Mouse (Mus musculus) kidney, embryonic 15.5 days (tissue): ENCODE results near the gene Gm20604. TPM values are rescaled to one million over a fixed set of nuclear protein-coding genes. Genes with fewer than 3 reads are reported as not detected.
A peak's percentile ranks its signal among the peaks of the same experiment; 100 is the strongest.

Source experiments
- ATAC-seq: fragments of 200-750 bp; cut with Nextera tagmentation; replicated peaks from 2 replicates; pipeline ENCODE4 v1.8.0; 2017; ENCODE audit warnings: moderate TSS enrichment; ENCODE audit not compliant: low FRiP score
- H3K27ac ChIP-seq: fragments of 300-500 bp; sonication (generic); 2 replicates; pipeline ENCODE4 v1.5.1; 2015; ENCODE audit warnings: mild to moderate bottlenecking, inconsistent platforms
- H3K27me3 ChIP-seq: fragments of 300-500 bp; sonication (generic); 2 replicates; pipeline ENCODE4 v1.6.1; 2015; ENCODE audit warnings: inconsistent platforms
- H3K36me3 ChIP-seq: fragments of 300-500 bp; sonication (generic); 2 replicates; pipeline ENCODE4 v1.6.1; 2015; ENCODE audit warnings: inconsistent platforms
- H3K4me1 ChIP-seq: fragments of 300-500 bp; sonication (generic); 2 replicates; pipeline ENCODE4 v1.6.1; 2015; ENCODE audit warnings: inconsistent platforms
- H3K4me2 ChIP-seq: fragments of 300-500 bp; sonication (generic); 2 replicates; pipeline ENCODE4 v1.6.1; 2015; ENCODE audit warnings: moderate library complexity, mild to moderate bottlenecking, inconsistent platforms
- H3K4me3 ChIP-seq: fragments of 300-500 bp; sonication (generic); replicated peaks from 2 replicates; pipeline ENCODE4 v1.5.1; 2015; ENCODE audit warnings: mild to moderate bottlenecking, inconsistent platforms
- H3K9ac ChIP-seq: fragments of 300-500 bp; sonication (generic); 2 replicates; pipeline ENCODE4 v1.6.1; 2015; ENCODE audit warnings: mild to moderate bottlenecking, inconsistent platforms
- H3K9me3 ChIP-seq: fragments of 300-500 bp; sonication (generic); replicated peaks from 2 replicates; pipeline ENCODE4 v1.6.1; 2016; ENCODE audit warnings: inconsistent platforms
- WGBS: fragments of 180-500 bp; shearing (Covaris S2); methylation state at CpG from one replicate; pipeline ENCODE4 v1.1.7; 2015; ENCODE audit warnings: mixed read lengths; 5-methylcytosine and 5-hydroxymethylcytosine counted together
- polyA plus RNA-seq: library from polyadenylated mRNA; unstranded; fragments of >200 nt; fragmentation: Nextera tagmentation; extraction: Ambion mirVana; gene quantifications from 2 replicates; pipeline ENCODE4 v1.2.1, GENCODE M21; 2015

Gm20604 gene
- polyA plus RNA-seq, 1 experiment from 2014 or later = 26.0 TPM

GRCm38 (mm10) chr12:102761668-102762067 is 3.2 kb upstream of the Gm20604 start:
- H3K4me2 ChIP-seq = no peak overlapping the region
- H3K27me3 ChIP-seq = no peaks in the 10 kb centered on the region
- 81% methylated on average over 3 of the region's 3 CpGs for WGBS
- no peak overlapping the region for H3K9ac ChIP-seq
- ATAC-seq = no peak
- H3K4me3 ChIP-seq = no peak overlapping the region
- peaks cover 34% of the 10 kb centered on the region for H3K36me3 ChIP-seq
- no peak overlapping the region for H3K27ac ChIP-seq
- no peaks in the 10 kb centered on the region for H3K9me3 ChIP-seq
- peaks cover 18% of the 10 kb centered on the region for H3K4me1 ChIP-seq

- H3K27ac ChIP-seq = no peak overlapping the region
- peaks cover 26% of the 10 kb centered on the region for H3K36me3 ChIP-seq
- H3K4me1 ChIP-seq = peaks cover 24% of the 10 kb centered on the region
- no peaks in the 10 kb centered on the region for H3K9me3 ChIP-seq
- peak overlapping the region; percentile 79 for H3K4me2 ChIP-seq
- ATAC-seq = no peak
- H3K9ac ChIP-seq = peak overlapping the region; percentile 63
- no peaks in the 10 kb centered on the region for H3K27me3 ChIP-seq
- 2% methylated on average over 5 of the region's 5 CpGs for WGBS
- peak overlapping the region; percentile 66 for H3K4me3 ChIP-seq
Measured at GRCm38 (mm10) chr12:102758936-102759335, 464 bp upstream of the Gm20604 start.

GRCm38 (mm10) chr12:102757689-102758402 is 626 bp downstream of the Gm20604 start, which contains the start of the genes Gm28051, Gon7 and Ubr7:
TSS of gene Gm28051 (minus strand) at chr12:102757765.
TSS of gene Gon7 (minus strand) at chr12:102757803.
TSS of gene Ubr7 (plus strand) at chr12:102757967.
- no peaks in the 10 kb centered on the region for H3K9me3 ChIP-seq
- H3K27ac ChIP-seq = peak within 1 kb of the TSS; percentile 97
- H3K27me3 ChIP-seq = no peaks in the 10 kb centered on the region
- H3K36me3 ChIP-seq = peaks cover 25% of the 10 kb centered on the region
- WGBS = under 1% methylated on average over 73 of the region's 73 CpGs
- peak within 1 kb of the TSS; percentile 66 for H3K4me3 ChIP-seq
- H3K4me2 ChIP-seq = peak within 1 kb of the TSS; percentile 79
- H3K9ac ChIP-seq = peak within 1 kb of the TSS; percentile 82
- peaks cover 24% of the 10 kb centered on the region for H3K4me1 ChIP-seq
- peak; percentile 97 for ATAC-seq

- Histone ChIP-seq H3K9ac (peak overlapping the region; percentile 82), H3K4me1 (peaks cover 24% of the 10 kb centered on the region), H3K36me3 (peaks cover 19% of the 10 kb centered on the region), H3K4me2 (peak overlapping the region; percentile 79), H3K4me3 (peak overlapping the region; percentile 66), H3K27ac (peak overlapping the region; percentile 97), H3K27me3 (no peaks in the 10 kb centered on the region), H3K9me3 (no peaks in the 10 kb centered on the region)
- peak; percentile 92 for ATAC-seq
- WGBS = 2% methylated on average over 46 of the region's 46 CpGs
Measured at GRCm38 (mm10) chr12:102757055-102757688, 1.3 kb downstream of the Gm20604 start.

GRCm38 (mm10) chr12:102756304-102756703 is 2.2 kb downstream of the Gm20604 start:
- H3K4me2 ChIP-seq = peak overlapping the region; percentile 79
- H3K4me1 ChIP-seq = peaks cover 24% of the 10 kb centered on the region
- H3K9me3 ChIP-seq = no peaks in the 10 kb centered on the region
- no peak overlapping the region for H3K27ac ChIP-seq
- H3K27me3 ChIP-seq = no peaks in the 10 kb centered on the region
- H3K4me3 ChIP-seq = peak overlapping the region; percentile 66
- H3K36me3 ChIP-seq = peaks cover 15% of the 10 kb centered on the region
- WGBS = 83% methylated on average over 7 of the region's 7 CpGs
- ATAC-seq = no peak
- H3K9ac ChIP-seq = peak overlapping the region; percentile 82; the same call in 1 of the 2 replicates

- Histone ChIP-seq H3K27ac (no peak overlapping the region), H3K4me3 (no peak overlapping the region), H3K9ac (no peak overlapping the region), H3K27me3 (no peaks in the 10 kb centered on the region), H3K4me2 (no peak overlapping the region), H3K4me1 (peaks cover 12% of the 10 kb centered on the region), H3K9me3 (no peaks in the 10 kb centered on the region), H3K36me3 (peaks cover 26% of the 10 kb centered on the region)
- WGBS = 83% methylated on average over 3 of the region's 3 CpGs
- no peak for ATAC-seq
Measured at GRCm38 (mm10) chr12:102748256-102748655, 10.2 kb downstream of the Gm20604 start.

- no peak overlapping the region for H3K27ac ChIP-seq
- H3K4me2 ChIP-seq = peak overlapping the region; percentile 78
- H3K27me3 ChIP-seq = no peaks in the 10 kb centered on the region
- H3K4me3 ChIP-seq = peak overlapping the region; percentile 83; the same call in 1 of the 2 replicates
- H3K36me3 ChIP-seq = peaks cover 33% of the 10 kb centered on the region
- no peak overlapping the region for H3K9ac ChIP-seq
- 59% methylated on average over 6 of the region's 6 CpGs for WGBS
- H3K9me3 ChIP-seq = no peaks in the 10 kb centered on the region
- no peak for ATAC-seq
- peaks cover 25% of the 10 kb centered on the region for H3K4me1 ChIP-seq
Measured at GRCm38 (mm10) chr12:102744839-102745238, 13.6 kb downstream of the Gm20604 start.

GRCm38 (mm10) chr12:102743589-102744574 is 14.6 kb downstream of the Gm20604 start, which contains the start of the genes Moap1 and Tmem251:
TSS of gene Moap1 (minus strand) at chr12:102743661.
TSS of gene Tmem251 (plus strand) at chr12:102743762.
- H3K4me3 ChIP-seq = peak within 1 kb of the TSS; percentile 83
- H3K27ac ChIP-seq = peak within 1 kb of the TSS; percentile 95
- no peaks in the 10 kb centered on the region for H3K9me3 ChIP-seq
- WGBS = under 1% methylated on average over 63 of the region's 63 CpGs
- peak within 1 kb of the TSS; percentile 83 for H3K9ac ChIP-seq
- H3K4me2 ChIP-seq = peak within 1 kb of the TSS; percentile 78
- peak; percentile 98 for ATAC-seq
- H3K36me3 ChIP-seq = peaks cover 29% of the 10 kb centered on the region
- H3K27me3 ChIP-seq = no peaks in the 10 kb centered on the region
- H3K4me1 ChIP-seq = peaks cover 25% of the 10 kb centered on the region

- no peaks in the 10 kb centered on the region for H3K9me3 ChIP-seq
- H3K27ac ChIP-seq = peak overlapping the region; percentile 95
- H3K4me3 ChIP-seq = peak overlapping the region; percentile 83
- H3K27me3 ChIP-seq = no peaks in the 10 kb centered on the region
- peaks cover 22% of the 10 kb centered on the region for H3K36me3 ChIP-seq
- H3K9ac ChIP-seq = peak overlapping the region; percentile 83
- peaks cover 25% of the 10 kb centered on the region for H3K4me1 ChIP-seq
- ATAC-seq = peak; percentile 19
- H3K4me2 ChIP-seq = peak overlapping the region; percentile 78
- WGBS = under 1% methylated on average over 33 of the region's 33 CpGs
Measured at GRCm38 (mm10) chr12:102743036-102743588, 15.4 kb downstream of the Gm20604 start.

GRCm38 (mm10) chr12:102742056-102742455 is 16.4 kb downstream of the Gm20604 start:
- no peak overlapping the region for H3K27ac ChIP-seq
- no peaks in the 10 kb centered on the region for H3K27me3 ChIP-seq
- H3K9me3 ChIP-seq = no peaks in the 10 kb centered on the region
- no peak overlapping the region for H3K4me2 ChIP-seq
- ATAC-seq = no peak
- H3K4me1 ChIP-seq = peaks cover 25% of the 10 kb centered on the region
- no peak overlapping the region for H3K9ac ChIP-seq
- peaks cover 13% of the 10 kb centered on the region for H3K36me3 ChIP-seq
- WGBS = 82% methylated on average over 7 of the region's 7 CpGs
- no peak overlapping the region for H3K4me3 ChIP-seq

- H3K9ac ChIP-seq = no peak overlapping the region
- 70% methylated on average over 3 of the region's 3 CpGs for WGBS
- no peak overlapping the region for H3K27ac ChIP-seq
- H3K4me3 ChIP-seq = no peak overlapping the region
- ATAC-seq = no peak
- peaks cover 7% of the 10 kb centered on the region for H3K36me3 ChIP-seq
- H3K27me3 ChIP-seq = no peaks in the 10 kb centered on the region
- H3K4me2 ChIP-seq = no peak overlapping the region
- peaks cover 22% of the 10 kb centered on the region for H3K4me1 ChIP-seq
- no peaks in the 10 kb centered on the region for H3K9me3 ChIP-seq
Measured at GRCm38 (mm10) chr12:102740285-102740684, 18.2 kb downstream of the Gm20604 start.
